Mouse (Mus musculus) E14TG2a.4 (cell line): ENCODE measurements around the gene Glra4.

ENCODE experiments used
- CTCF ChIP-seq: conservative IDR thresholded peaks from 2 replicates; pipeline ENCODE4 v1.5.1; 2014; ENCODE audit warnings: low read length
- NANOG ChIP-seq: IDR thresholded peaks from 2 replicates; pipeline ENCODE4 v1.6.1; 2014; ENCODE audit warnings: borderline replicate concordance, low read length, mixed read lengths
- POU5F1 ChIP-seq: IDR thresholded peaks from 2 replicates; pipeline ENCODE4 v1.6.1; 2014; ENCODE audit warnings: low read length, borderline replicate concordance

- TF ChIP-seq CTCF (no peak), POU5F1 (no peak), NANOG (no peak)
Observed at GRCm38 (mm10) chrX:136708782-136709181, 71.2 kb downstream of the Glra4 start.
